ENCODE assay signal across 8 mouse cellular contexts in the genomic region with DNA sequence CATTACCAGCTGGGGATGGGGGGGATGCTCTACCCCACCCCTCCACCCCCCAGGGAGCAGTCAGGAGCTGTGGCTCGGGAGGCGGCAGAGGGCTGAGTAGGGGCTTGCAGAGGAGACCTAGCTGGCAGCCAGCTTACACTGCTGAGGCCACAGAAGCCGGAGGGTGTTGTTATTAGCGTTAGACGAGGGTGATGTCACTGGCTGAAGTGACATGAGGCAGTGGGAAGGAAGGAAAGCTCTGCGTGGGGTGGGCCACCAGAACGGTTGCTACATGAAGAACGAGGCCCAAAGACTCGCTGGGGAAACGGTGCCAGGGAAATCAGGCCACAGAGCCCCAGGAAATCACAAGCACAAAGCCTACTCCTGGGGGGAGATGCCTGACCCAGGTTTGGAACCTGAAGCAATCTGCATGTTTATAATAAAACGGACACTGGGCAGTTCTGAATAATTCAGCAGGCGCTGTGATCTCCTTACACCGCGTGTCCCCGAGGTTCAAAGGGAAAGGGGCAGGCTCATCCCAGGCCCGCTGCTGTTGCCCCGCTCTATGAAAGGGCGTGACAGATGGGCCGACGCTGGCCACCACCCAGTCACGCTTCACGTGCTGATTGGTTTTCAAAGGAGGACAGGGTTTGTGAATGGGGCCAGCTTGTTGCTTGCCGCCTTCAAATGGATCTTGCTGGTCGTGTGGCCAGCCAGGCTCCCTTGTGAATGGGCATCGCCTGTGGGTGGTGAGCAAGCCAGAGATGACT. TPM values are rescaled to one million over a fixed set of nuclear protein-coding genes. Genes with fewer than 3 reads are reported as not detected.
DNase-seq lines count a peak whose midpoint lies in the region; ATAC-seq and TF ChIP-seq lines count a peak whose summit lies in the region.

No protein-coding gene starts in this region.

- TF ChIP-seq CTCF in layer of hippocampus, adult 2 months (conservative IDR thresholded peaks at IDR 0.05), result no peak

- H3K4me1 ChIP-seq in forebrain, embryonic 11.5 days (replicated peaks; ENCODE audit: control insufficient read depth, insufficient read depth, low read length), result peaks cover 22% of the 10 kb centered on the region
- peaks cover 15% of the 10 kb centered on the region for H3K4me1 ChIP-seq in liver, embryonic 16.5 days (ENCODE audit: control insufficient read depth, low read depth, low read length)
- H3K4me1 ChIP-seq in neural tube, embryonic 13.5 days (replicated peaks), result peaks cover 28% of the 10 kb centered on the region

- H3K4me3 ChIP-seq in forebrain, embryonic 11.5 days (ENCODE audit: low read depth, low read length), result no peak overlapping the region
- H3K4me3 ChIP-seq in layer of hippocampus, adult 2 months, result peak overlapping the region; percentile 33
- no peak overlapping the region for H3K4me3 ChIP-seq in liver, embryonic 16.5 days (ENCODE audit: low read depth, low read length)
- peak overlapping the region; percentile 17 for H3K4me3 ChIP-seq in neural tube, embryonic 13.5 days

- DNase-seq in testis, postnatal 10 days (ENCODE audit: low spot score), result peak; percentile 64
- DNase-seq in testis, postnatal 14 days (ENCODE audit: low spot score), result no peak
- peak; percentile 88 for DNase-seq in forebrain, embryonic 11.5 days (ENCODE audit: low spot score)
- peak; percentile 46 to 66 for DNase-seq in heart, postnatal 14 days
- peak in 1 of 2 experiments; percentile 72 for DNase-seq in layer of hippocampus, adult 2 months (ENCODE audit: low spot score in 2 of 2)
- DNase-seq in thymus, postnatal 4 days, result no peak

- H3K36me3 ChIP-seq in forebrain, embryonic 11.5 days (ENCODE audit: control insufficient read depth, insufficient read depth, low read length), result no peaks in the 10 kb centered on the region
- H3K36me3 ChIP-seq in liver, embryonic 16.5 days (ENCODE audit: control insufficient read depth, insufficient read depth), result no peaks in the 10 kb centered on the region
- no peaks in the 10 kb centered on the region for H3K36me3 ChIP-seq in neural tube, embryonic 13.5 days

- peak overlapping the region; percentile 45 for H3K4me2 ChIP-seq in forebrain, embryonic 11.5 days (ENCODE audit: low read depth, low read length, severe bottlenecking)
- peak overlapping the region; percentile 42 for H3K4me2 ChIP-seq in liver, embryonic 16.5 days (ENCODE audit: low read depth, low read length)
- peak overlapping the region; percentile 47 for H3K4me2 ChIP-seq in neural tube, embryonic 13.5 days

- WGBS in forebrain, embryonic 11.5 days, result under 1% methylated on average over 25 of the region's 25 CpGs
- WGBS in liver, embryonic 16.5 days (ENCODE audit: insufficient replicate concordance), result 10% methylated on average over 25 of the region's 25 CpGs
- WGBS in neural tube, embryonic 13.5 days, result under 1% methylated on average over 25 of the region's 25 CpGs

- intact Hi-C loops in heart, postnatal 14 days (cut with DNase I), result no loop called here

- ATAC-seq in forebrain, embryonic 11.5 days (replicated peaks; ENCODE audit: low FRiP score), result peak; percentile 92
- ATAC-seq in liver, embryonic 16.5 days (ENCODE audit: low read depth), result peak; percentile 74
- peak; percentile 87 for ATAC-seq in neural tube, embryonic 13.5 days (ENCODE audit: low read depth)

- peak overlapping the region; percentile 78 for H3K27ac ChIP-seq in forebrain, embryonic 11.5 days (ENCODE audit: low read depth, low read length)
- peak overlapping the region; percentile 97 for H3K27ac ChIP-seq in layer of hippocampus, adult 2 months
- no peak overlapping the region for H3K27ac ChIP-seq in liver, embryonic 16.5 days (ENCODE audit: low read length)
- H3K27ac ChIP-seq in neural tube, embryonic 13.5 days (replicated peaks), result peak overlapping the region; percentile 82

- H3K9ac ChIP-seq in forebrain, embryonic 11.5 days (ENCODE audit: low read length), result peak overlapping the region; percentile 52
- no peak overlapping the region for H3K9ac ChIP-seq in liver, embryonic 16.5 days (ENCODE audit: low read depth, low read length)
- peak overlapping the region; percentile 49 for H3K9ac ChIP-seq in neural tube, embryonic 13.5 days

- H3K9me3 ChIP-seq in forebrain, embryonic 11.5 days (ENCODE audit: control insufficient read depth, low read length), result no peaks in the 10 kb centered on the region
- no peaks in the 10 kb centered on the region; the same call in 1 of the 2 replicates for H3K9me3 ChIP-seq in liver, embryonic 16.5 days (replicated peaks; ENCODE audit: control insufficient read depth, low read length)
- no peaks in the 10 kb centered on the region for H3K9me3 ChIP-seq in neural tube, embryonic 13.5 days

- H3K27me3 ChIP-seq in forebrain, embryonic 11.5 days (ENCODE audit: control insufficient read depth, insufficient read depth, low read length), result no peaks in the 10 kb centered on the region
- H3K27me3 ChIP-seq in liver, embryonic 16.5 days (ENCODE audit: control insufficient read depth, insufficient read depth, low read depth, low read length), result no peaks in the 10 kb centered on the region
- H3K27me3 ChIP-seq in neural tube, embryonic 13.5 days, result peaks cover 71% of the 10 kb centered on the region

RNA-seq across cellular contexts. Expression of a gene that starts 21.0 kb away (rescaled TPM):
- polyA plus RNA-seq in forebrain, embryonic 11.5 days (2014; fragmentation: Nextera tagmentation; extraction: Ambion mirVana), result 58.8 and 63.2 TPM in 2 replicates
- 100 to 1,000 TPM; 104 to 122 TPM for total RNA-seq in heart, postnatal 14 days (2021)
- 100 to 1,000 TPM; 106 to 116 TPM for total RNA-seq in layer of hippocampus, adult 2 months (2021)
- 11.1 and 12.2 TPM in 2 replicates for polyA plus RNA-seq in liver, embryonic 16.5 days (2015; fragmentation: Nextera tagmentation; extraction: Ambion mirVana)
- polyA plus RNA-seq in neural tube, embryonic 13.5 days (2015; fragmentation: Nextera tagmentation; extraction: Ambion mirVana), result 21.9 and 26.9 TPM in 2 replicates

RNA-seq across cellular contexts. Expression of a gene that starts 43.0 kb away (rescaled TPM):
- polyA plus RNA-seq in forebrain, embryonic 11.5 days (2014; fragmentation: Nextera tagmentation; extraction: Ambion mirVana), result 0.08 and 0.32 TPM in 2 replicates
- total RNA-seq in heart, postnatal 14 days (2021), result under 1 TPM; 0.19 to 0.56 TPM
- under 1 TPM; 0.32 to 0.87 TPM for total RNA-seq in layer of hippocampus, adult 2 months (2021)
- polyA plus RNA-seq in liver, embryonic 16.5 days (2015; fragmentation: Nextera tagmentation; extraction: Ambion mirVana), result 0.09 TPM in 1 of 2 replicates, not detected in the other
- polyA plus RNA-seq in neural tube, embryonic 13.5 days (2015; fragmentation: Nextera tagmentation; extraction: Ambion mirVana), result 23.0 and 36.0 TPM in 2 replicates

RNA-seq across cellular contexts. Expression of a gene that starts 56.4 kb away (rescaled TPM):
- polyA plus RNA-seq in forebrain, embryonic 11.5 days (2014; fragmentation: Nextera tagmentation; extraction: Ambion mirVana), result 15.5 and 23.2 TPM in 2 replicates
- 1 to 10 TPM; 3.8 to 3.9 TPM for total RNA-seq in heart, postnatal 14 days (2021)
- 1 to 10 TPM; 9.0 to 10.0 TPM for total RNA-seq in layer of hippocampus, adult 2 months (2021)
- polyA plus RNA-seq in liver, embryonic 16.5 days (2015; fragmentation: Nextera tagmentation; extraction: Ambion mirVana), result 5.5 and 6.0 TPM in 2 replicates
- polyA plus RNA-seq in neural tube, embryonic 13.5 days (2015; fragmentation: Nextera tagmentation; extraction: Ambion mirVana), result 10.5 and 12.0 TPM in 2 replicates

Comparison
In these comparisons a context has a peak if more than half of its experiments do, and no peak if none do; other contexts are left out.
1. DNase-seq: peak in testis, postnatal 10 days (single experiment), forebrain, embryonic 11.5 days (single experiment) and heart, postnatal 14 days (2 of 2); none in testis, postnatal 14 days (single experiment) and thymus, postnatal 4 days (single experiment).
2. H3K4me3 ChIP-seq: peak in layer of hippocampus, adult 2 months (single experiment) and neural tube, embryonic 13.5 days (single experiment); none in forebrain, embryonic 11.5 days (single experiment) and liver, embryonic 16.5 days (single experiment).
3. RNA of a gene that starts 43.0 kb away (polyA plus RNA-seq): 23.0 to 36.0 TPM in neural tube, embryonic 13.5 days; 0.08 to 0.32 TPM in forebrain, embryonic 11.5 days and 0.09 TPM in liver, embryonic 16.5 days; every median in the first group is over 10 times any median in the second.
4. Peak in every context shown above with its lines, with median percentiles within 50 percentile points of each other: ATAC-seq and H3K4me2 ChIP-seq.